Mouse (Mus musculus): ENCODE data around the gene Ubl7. TPM values are rescaled to one million over a fixed set of nuclear protein-coding genes. Genes with fewer than 3 reads are reported as not detected.

Ubl7 gene
- polyA plus RNA-seq, 1 experiment from 2014 or later, result 144 TPM

- ATAC-seq, result no peak
Observed at GRCm38 (mm10) chr9:57963998-57964395, 53.2 kb downstream of the Ubl7 start.

GRCm38 (mm10) chr9:57964528-57965250, 53.9 kb downstream of the Ubl7 start:
- Histone ChIP-seq H3K36me3 (ENCODE audit: control insufficient read depth, insufficient read depth, low read length) (peaks cover 24% of the 10 kb centered on the region), H3K9me3 (replicated peaks; ENCODE audit: control insufficient read depth, low read length) (no peaks in the 10 kb centered on the region), H3K27ac (ENCODE audit: low read depth, low read length) (no peak overlapping the region), H3K27me3 (replicated peaks; ENCODE audit: control insufficient read depth, insufficient read depth, low read length) (no peaks in the 10 kb centered on the region), H3K4me3 (ENCODE audit: low read depth, low read length) (no peak overlapping the region), H3K4me1 (ENCODE audit: control insufficient read depth, insufficient read depth, low read length) (no peaks in the 10 kb centered on the region), H3K9ac (ENCODE audit: low read length) (no peak overlapping the region), H3K4me2 (ENCODE audit: low read length) (no peak overlapping the region)
- WGBS, result 73% methylated on average over 6 of the region's 6 CpGs
- DNase-seq (ENCODE audit: low spot score) (no peak), ATAC-seq (no peak)

More at GRCm38 (mm10) chr9:57963998-57964395, 53.2 kb downstream of the Ubl7 start:
- 78% methylated on average over 5 of the region's 5 CpGs for WGBS
- H3K36me3 ChIP-seq (ENCODE audit: control insufficient read depth, insufficient read depth, low read length), result peaks cover 27% of the 10 kb centered on the region
- H3K4me1 ChIP-seq (ENCODE audit: control insufficient read depth, insufficient read depth, low read length), result no peaks in the 10 kb centered on the region
- DNase-seq (ENCODE audit: low spot score), result no peak
- no peak overlapping the region for H3K27ac ChIP-seq (ENCODE audit: low read depth, low read length)
- no peaks in the 10 kb centered on the region for H3K9me3 ChIP-seq (replicated peaks; ENCODE audit: control insufficient read depth, low read length)
- H3K4me3 ChIP-seq (ENCODE audit: low read depth, low read length), result no peak overlapping the region
- no peaks in the 10 kb centered on the region for H3K27me3 ChIP-seq (replicated peaks; ENCODE audit: control insufficient read depth, insufficient read depth, low read length)
- no peak overlapping the region for H3K9ac ChIP-seq (ENCODE audit: low read length)
- no peak overlapping the region for H3K4me2 ChIP-seq (ENCODE audit: low read length)

- 72% methylated on average over 12 of the region's 12 CpGs for WGBS
- DNase-seq (ENCODE audit: low spot score) (no peak), ATAC-seq (no peak)
- no peak overlapping the region for H3K9ac ChIP-seq (ENCODE audit: low read length)
- no peaks in the 10 kb centered on the region for H3K9me3 ChIP-seq (replicated peaks; ENCODE audit: control insufficient read depth, low read length)
- no peak overlapping the region for H3K4me2 ChIP-seq (ENCODE audit: low read length)
- H3K4me3 ChIP-seq (ENCODE audit: low read depth, low read length), result no peak overlapping the region
- H3K4me1 ChIP-seq (ENCODE audit: control insufficient read depth, insufficient read depth, low read length), result no peaks in the 10 kb centered on the region
- H3K27me3 ChIP-seq (replicated peaks; ENCODE audit: control insufficient read depth, insufficient read depth, low read length), result no peaks in the 10 kb centered on the region
- no peak overlapping the region for H3K27ac ChIP-seq (ENCODE audit: low read depth, low read length)
- peaks cover 16% of the 10 kb centered on the region for H3K36me3 ChIP-seq (ENCODE audit: control insufficient read depth, insufficient read depth, low read length)
Observed at GRCm38 (mm10) chr9:57965281-57966185, 54.8 kb downstream of the Ubl7 start.

- no peaks in the 10 kb centered on the region for H3K9me3 ChIP-seq (replicated peaks; ENCODE audit: control insufficient read depth, low read length)
- ATAC-seq, result no peak
- H3K4me3 ChIP-seq (ENCODE audit: low read depth, low read length), result no peak overlapping the region
- H3K27me3 ChIP-seq (replicated peaks; ENCODE audit: control insufficient read depth, insufficient read depth, low read length), result no peaks in the 10 kb centered on the region
- no peaks in the 10 kb centered on the region for H3K36me3 ChIP-seq (ENCODE audit: control insufficient read depth, insufficient read depth, low read length)
- no peak overlapping the region for H3K9ac ChIP-seq (ENCODE audit: low read length)
- H3K4me2 ChIP-seq (ENCODE audit: low read length), result no peak overlapping the region
- DNase-seq (ENCODE audit: low spot score), result no peak
- WGBS, result 79% methylated on average over 14 of the region's 14 CpGs
- no peak overlapping the region for H3K27ac ChIP-seq (ENCODE audit: low read depth, low read length)
- no peaks in the 10 kb centered on the region for H3K4me1 ChIP-seq (ENCODE audit: control insufficient read depth, insufficient read depth, low read length)
Observed at GRCm38 (mm10) chr9:57967237-57967960, 56.6 kb downstream of the Ubl7 start.

GRCm38 (mm10) chr9:57968166-57968771, 57.5 kb downstream of the Ubl7 start:
- no peak for ATAC-seq
- H3K9me3 ChIP-seq (replicated peaks; ENCODE audit: control insufficient read depth, low read length), result no peaks in the 10 kb centered on the region

GRCm38 (mm10) chr9:57968783-57969542, 58.2 kb downstream of the Ubl7 start:
- no peak for ATAC-seq
- Histone ChIP-seq H3K4me2 (ENCODE audit: low read length) (no peak overlapping the region), H3K27me3 (replicated peaks; ENCODE audit: control insufficient read depth, insufficient read depth, low read length) (no peaks in the 10 kb centered on the region), H3K9ac (ENCODE audit: low read length) (no peak overlapping the region), H3K4me3 (ENCODE audit: low read depth, low read length) (no peak overlapping the region), H3K4me1 (ENCODE audit: control insufficient read depth, insufficient read depth, low read length) (no peaks in the 10 kb centered on the region), H3K36me3 (ENCODE audit: control insufficient read depth, insufficient read depth, low read length) (no peaks in the 10 kb centered on the region), H3K9me3 (replicated peaks; ENCODE audit: control insufficient read depth, low read length) (no peaks in the 10 kb centered on the region), H3K27ac (ENCODE audit: low read depth, low read length) (no peak overlapping the region)
- no peak for DNase-seq (ENCODE audit: low spot score)
- WGBS, result 90% methylated on average over 8 of the region's 8 CpGs

More at GRCm38 (mm10) chr9:57968166-57968771, 57.5 kb downstream of the Ubl7 start:
- Histone ChIP-seq H3K4me3 (ENCODE audit: low read depth, low read length) (no peak overlapping the region), H3K27ac (ENCODE audit: low read depth, low read length) (no peak overlapping the region), H3K4me1 (ENCODE audit: control insufficient read depth, insufficient read depth, low read length) (no peaks in the 10 kb centered on the region), H3K4me2 (ENCODE audit: low read length) (no peak overlapping the region), H3K36me3 (ENCODE audit: control insufficient read depth, insufficient read depth, low read length) (no peaks in the 10 kb centered on the region), H3K27me3 (replicated peaks; ENCODE audit: control insufficient read depth, insufficient read depth, low read length) (no peaks in the 10 kb centered on the region), H3K9ac (ENCODE audit: low read length) (no peak overlapping the region)
- no peak for DNase-seq (ENCODE audit: low spot score)
- WGBS, result 85% methylated on average over 9 of the region's 9 CpGs

GRCm38 (mm10) chr9:57969736-57970495, 59.1 kb downstream of the Ubl7 start:
- no peak for ATAC-seq
- DNase-seq (ENCODE audit: low spot score), result no peak
- H3K9ac ChIP-seq (ENCODE audit: low read length), result no peak overlapping the region
- no peaks in the 10 kb centered on the region for H3K27me3 ChIP-seq (replicated peaks; ENCODE audit: control insufficient read depth, insufficient read depth, low read length)
- no peak overlapping the region for H3K4me3 ChIP-seq (ENCODE audit: low read depth, low read length)
- no peak overlapping the region for H3K4me2 ChIP-seq (ENCODE audit: low read length)
- H3K36me3 ChIP-seq (ENCODE audit: control insufficient read depth, insufficient read depth, low read length), result no peaks in the 10 kb centered on the region
- no peaks in the 10 kb centered on the region for H3K9me3 ChIP-seq (replicated peaks; ENCODE audit: control insufficient read depth, low read length)
- no peak overlapping the region for H3K27ac ChIP-seq (ENCODE audit: low read depth, low read length)
- no peaks in the 10 kb centered on the region for H3K4me1 ChIP-seq (ENCODE audit: control insufficient read depth, insufficient read depth, low read length)
- WGBS, result 79% methylated on average over 11 of the region's 11 CpGs

Measured in forebrain, embryonic 14.5 days (tissue).